Mouse (Mus musculus): Measurements from ENCODE around the gene Mxd4. TPM values are rescaled to one million over a fixed set of nuclear protein-coding genes. Genes with fewer than 3 reads are reported as not detected.
A peak's percentile ranks its signal among the peaks of the same experiment; 100 is the strongest.

The Mxd4 gene
- polyA plus RNA-seq, 1 experiment from 2014 or later, result 26.6 TPM

DNA sequence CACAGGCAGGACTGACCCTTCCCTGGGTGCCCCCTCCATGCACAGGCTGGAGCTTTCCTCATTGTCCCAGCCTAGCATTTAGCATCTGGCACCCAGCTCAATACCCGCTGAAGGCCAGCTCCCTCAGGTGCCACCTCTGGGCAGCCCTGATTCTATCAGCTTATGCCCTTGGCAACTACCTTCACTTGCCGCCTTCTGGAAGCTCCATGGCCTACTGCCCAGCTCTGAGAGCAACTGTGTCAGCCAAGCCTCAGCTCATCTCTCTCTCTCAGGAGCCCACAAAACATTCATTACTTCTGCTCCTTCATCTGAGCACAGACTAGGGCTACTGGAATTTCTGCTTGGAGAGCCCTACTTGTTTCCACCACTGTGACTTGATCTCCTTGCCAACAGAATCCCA, 38.0 kb upstream of the Mxd4 start:
- H3K4me3 ChIP-seq (ENCODE audit: low read length), result no peak overlapping the region
- no peaks in the 10 kb centered on the region for H3K9me3 ChIP-seq (replicated peaks; ENCODE audit: control insufficient read depth, low read length)
- H3K4me1 ChIP-seq (ENCODE audit: control insufficient read depth, insufficient read depth, low read length), result peaks cover 7% of the 10 kb centered on the region
- peaks cover 6% of the 10 kb centered on the region for H3K27me3 ChIP-seq (ENCODE audit: control insufficient read depth, insufficient read depth, low read length)
- no peak overlapping the region for H3K4me2 ChIP-seq (ENCODE audit: low read depth, low read length)
- no peaks in the 10 kb centered on the region for H3K36me3 ChIP-seq (ENCODE audit: control insufficient read depth, insufficient read depth)
- no peak overlapping the region for H3K9ac ChIP-seq (ENCODE audit: low read length)
- 78% methylated on average over 2 of the region's 2 CpGs for WGBS
- H3K27ac ChIP-seq (ENCODE audit: low read length), result no peak overlapping the region
- ATAC-seq (replicated peaks; ENCODE audit: extremely low read depth, insufficient read depth, low FRiP score), result no peak

DNA sequence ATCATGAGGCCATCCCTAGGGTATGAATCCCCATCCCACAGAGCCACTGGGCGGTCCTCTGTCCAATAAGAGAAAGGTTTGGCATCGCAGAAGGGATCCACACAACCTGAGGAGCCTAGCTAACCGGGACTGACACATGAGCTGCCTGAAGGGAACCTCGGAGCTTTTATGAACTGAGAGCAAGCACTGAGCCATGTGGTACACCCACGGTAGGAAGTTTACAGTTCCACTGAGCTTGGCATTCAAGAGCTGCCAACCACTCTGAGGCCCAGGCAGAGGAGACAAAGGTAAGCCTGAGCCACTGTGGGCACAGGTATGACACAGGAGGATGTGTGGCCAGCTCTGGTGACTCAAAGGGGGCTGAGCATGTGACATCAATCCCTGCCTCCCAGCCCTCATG, 37.0 kb upstream of the Mxd4 start:
- Histone ChIP-seq H3K36me3 (ENCODE audit: control insufficient read depth, insufficient read depth) (no peaks in the 10 kb centered on the region), H3K27me3 (ENCODE audit: control insufficient read depth, insufficient read depth, low read length) (peaks cover 6% of the 10 kb centered on the region), H3K4me3 (ENCODE audit: low read length) (no peak overlapping the region), H3K27ac (ENCODE audit: low read length) (no peak overlapping the region), H3K4me1 (ENCODE audit: control insufficient read depth, insufficient read depth, low read length) (no peaks in the 10 kb centered on the region), H3K9ac (ENCODE audit: low read length) (no peak overlapping the region), H3K9me3 (replicated peaks; ENCODE audit: control insufficient read depth, low read length) (no peaks in the 10 kb centered on the region), H3K4me2 (ENCODE audit: low read depth, low read length) (no peak overlapping the region)
- 83% methylated on average over 5 of the region's 5 CpGs for WGBS
- ATAC-seq (replicated peaks; ENCODE audit: extremely low read depth, insufficient read depth, low FRiP score), result no peak

DNA sequence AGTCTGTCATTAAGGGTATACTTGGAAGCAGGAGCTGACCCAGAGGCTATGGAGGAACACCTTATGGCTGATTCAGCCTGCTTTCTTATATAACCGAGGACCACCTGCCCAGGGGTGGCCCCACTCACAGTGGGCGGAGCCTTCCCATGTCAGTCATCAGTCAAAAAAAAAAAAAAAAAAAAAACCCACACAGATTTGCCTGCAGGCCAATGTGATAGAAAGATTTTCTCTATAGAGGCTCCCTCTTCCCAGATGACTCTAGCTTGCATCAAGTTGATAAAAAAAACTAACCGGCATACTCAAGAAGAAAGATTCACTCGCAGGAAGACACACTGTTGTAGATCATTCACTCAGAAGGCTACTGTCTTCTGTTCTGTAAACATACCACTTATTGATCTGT, 32.5 kb upstream of the Mxd4 start:
- Histone ChIP-seq H3K9me3 (replicated peaks; ENCODE audit: control insufficient read depth, low read length) (no peaks in the 10 kb centered on the region), H3K4me3 (ENCODE audit: low read length) (no peak overlapping the region), H3K4me2 (ENCODE audit: low read depth, low read length) (no peak overlapping the region), H3K9ac (ENCODE audit: low read length) (no peak overlapping the region), H3K27me3 (ENCODE audit: control insufficient read depth, insufficient read depth, low read length) (peaks cover 4% of the 10 kb centered on the region), H3K27ac (ENCODE audit: low read length) (no peak overlapping the region), H3K4me1 (ENCODE audit: control insufficient read depth, insufficient read depth, low read length) (peaks cover 20% of the 10 kb centered on the region), H3K36me3 (ENCODE audit: control insufficient read depth, insufficient read depth) (no peaks in the 10 kb centered on the region)
- ATAC-seq (replicated peaks; ENCODE audit: extremely low read depth, insufficient read depth, low FRiP score), result no peak
- WGBS, result 82% methylated on average over 4 of the region's 4 CpGs

DNA sequence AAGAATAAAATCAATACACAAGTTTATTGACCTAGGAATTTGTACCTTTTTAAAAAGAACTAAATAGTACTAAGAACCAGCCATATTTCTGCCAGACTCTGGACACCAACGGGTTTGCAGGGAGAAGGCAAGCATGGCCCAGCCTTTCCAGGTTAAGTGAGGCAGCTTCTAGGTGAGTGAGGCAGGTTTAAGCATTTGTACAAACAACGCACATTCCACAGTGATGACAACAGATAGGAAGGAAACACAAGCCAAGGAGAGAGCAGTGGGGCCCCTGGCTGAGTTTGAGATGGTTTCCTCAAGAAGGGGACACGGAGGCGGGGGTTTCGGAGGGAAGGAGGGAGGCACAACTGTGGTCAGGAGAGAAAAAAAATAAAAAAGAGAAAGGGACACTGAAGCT, 31.2 kb upstream of the Mxd4 start:
- no peak overlapping the region for H3K4me3 ChIP-seq (ENCODE audit: low read length)
- WGBS, result 58% methylated on average over 5 of the region's 5 CpGs
- H3K9ac ChIP-seq (ENCODE audit: low read length), result no peak overlapping the region
- no peaks in the 10 kb centered on the region for H3K9me3 ChIP-seq (replicated peaks; ENCODE audit: control insufficient read depth, low read length)
- H3K27ac ChIP-seq (ENCODE audit: low read length), result no peak overlapping the region
- H3K4me1 ChIP-seq (ENCODE audit: control insufficient read depth, insufficient read depth, low read length), result peaks cover 24% of the 10 kb centered on the region
- no peaks in the 10 kb centered on the region for H3K36me3 ChIP-seq (ENCODE audit: control insufficient read depth, insufficient read depth)
- H3K27me3 ChIP-seq (ENCODE audit: control insufficient read depth, insufficient read depth, low read length), result peaks cover 4% of the 10 kb centered on the region
- ATAC-seq (replicated peaks; ENCODE audit: extremely low read depth, insufficient read depth, low FRiP score), result no peak
- H3K4me2 ChIP-seq (ENCODE audit: low read depth, low read length), result no peak overlapping the region

DNA sequence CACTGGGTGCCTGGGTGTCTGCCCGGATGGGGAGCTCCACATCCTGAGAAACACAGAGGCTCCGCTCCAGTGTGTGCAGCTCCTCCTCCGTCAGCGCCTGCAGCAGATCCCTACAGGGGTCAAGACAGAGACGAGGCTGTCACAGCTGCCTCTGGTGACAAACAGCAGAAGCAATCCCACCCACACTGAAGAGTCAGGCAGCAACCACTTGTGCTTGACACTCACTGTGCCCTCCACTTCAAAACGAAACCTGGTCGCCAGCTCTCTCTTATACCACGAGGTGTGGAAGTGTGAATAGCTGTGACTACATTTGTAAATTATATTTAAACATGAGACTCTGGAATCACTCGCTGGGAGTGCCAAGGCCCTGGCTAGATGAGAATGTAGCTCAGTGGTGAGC, 30.2 kb upstream of the Mxd4 start:
- H3K4me1 ChIP-seq (ENCODE audit: control insufficient read depth, insufficient read depth, low read length), result peaks cover 28% of the 10 kb centered on the region
- ATAC-seq (replicated peaks; ENCODE audit: extremely low read depth, insufficient read depth, low FRiP score), result peak; percentile 94
- H3K9ac ChIP-seq (ENCODE audit: low read length), result peak overlapping the region; percentile 35; the same call in 1 of the 2 replicates
- H3K4me2 ChIP-seq (ENCODE audit: low read depth, low read length), result peak overlapping the region; percentile 36
- H3K27me3 ChIP-seq (ENCODE audit: control insufficient read depth, insufficient read depth, low read length), result peaks cover 2% of the 10 kb centered on the region
- H3K9me3 ChIP-seq (replicated peaks; ENCODE audit: control insufficient read depth, low read length), result no peaks in the 10 kb centered on the region
- H3K4me3 ChIP-seq (ENCODE audit: low read length), result no peak overlapping the region
- peak overlapping the region; percentile 50; the same call in 1 of the 2 replicates for H3K27ac ChIP-seq (ENCODE audit: low read length)
- 25% methylated on average over 9 of the region's 9 CpGs for WGBS
- H3K36me3 ChIP-seq (ENCODE audit: control insufficient read depth, insufficient read depth), result no peaks in the 10 kb centered on the region

DNA sequence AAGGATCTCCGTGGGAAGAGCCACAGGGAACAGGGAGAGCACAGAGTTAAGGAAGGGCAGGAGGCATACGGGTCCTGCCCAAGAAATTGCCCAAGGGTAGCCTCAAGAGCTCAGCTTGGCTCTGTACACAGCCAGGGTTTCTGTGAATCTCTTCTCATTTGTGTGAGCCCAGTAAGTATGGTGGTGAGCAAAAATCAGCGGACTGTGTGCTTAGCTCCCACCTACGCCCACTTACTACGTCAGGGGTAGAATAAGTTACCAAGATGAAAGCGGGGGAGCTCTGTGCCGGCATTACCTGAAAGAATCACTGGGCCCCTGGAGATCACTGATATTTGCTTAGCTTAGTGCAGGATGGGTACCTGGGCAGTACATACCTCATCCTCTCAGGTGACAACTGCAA, 28.5 kb upstream of the Mxd4 start:
- peaks cover 5% of the 10 kb centered on the region for H3K27me3 ChIP-seq (ENCODE audit: control insufficient read depth, insufficient read depth, low read length)
- H3K4me1 ChIP-seq (ENCODE audit: control insufficient read depth, insufficient read depth, low read length), result peaks cover 28% of the 10 kb centered on the region
- no peak for ATAC-seq (replicated peaks; ENCODE audit: extremely low read depth, insufficient read depth, low FRiP score)
- H3K4me3 ChIP-seq (ENCODE audit: low read length), result no peak overlapping the region
- no peak overlapping the region for H3K9ac ChIP-seq (ENCODE audit: low read length)
- no peak overlapping the region for H3K27ac ChIP-seq (ENCODE audit: low read length)
- no peaks in the 10 kb centered on the region for H3K9me3 ChIP-seq (replicated peaks; ENCODE audit: control insufficient read depth, low read length)
- no peak overlapping the region for H3K4me2 ChIP-seq (ENCODE audit: low read depth, low read length)
- H3K36me3 ChIP-seq (ENCODE audit: control insufficient read depth, insufficient read depth), result no peaks in the 10 kb centered on the region
- 87% methylated on average over 7 of the region's 7 CpGs for WGBS

DNA sequence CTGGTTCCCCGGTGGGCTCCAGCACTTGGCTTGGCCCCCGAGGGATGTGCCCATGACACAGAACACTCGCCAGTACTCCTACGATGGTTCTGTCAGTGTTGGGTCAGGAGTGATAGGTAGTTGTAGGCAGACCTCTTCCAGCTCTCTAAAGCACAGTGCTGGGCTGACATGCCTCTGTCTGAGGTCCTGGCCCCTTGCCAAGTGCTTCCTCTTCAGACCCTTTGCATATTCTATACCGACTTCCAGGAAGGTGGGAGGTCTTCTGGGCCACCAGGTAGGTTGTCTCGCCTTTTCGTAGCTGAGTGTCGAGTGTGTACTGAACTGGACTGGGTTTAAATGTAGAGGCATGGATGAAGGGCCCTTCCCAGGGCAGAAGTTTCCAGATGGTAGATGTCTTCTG, 26.1 kb upstream of the Mxd4 start:
- H3K27ac ChIP-seq (ENCODE audit: low read length), result no peak overlapping the region
- 32% methylated on average over 8 of the region's 8 CpGs for WGBS
- no peak overlapping the region for H3K4me2 ChIP-seq (ENCODE audit: low read depth, low read length)
- no peak overlapping the region for H3K9ac ChIP-seq (ENCODE audit: low read length)
- H3K36me3 ChIP-seq (ENCODE audit: control insufficient read depth, insufficient read depth), result no peaks in the 10 kb centered on the region
- no peak for ATAC-seq (replicated peaks; ENCODE audit: extremely low read depth, insufficient read depth, low FRiP score)
- H3K9me3 ChIP-seq (replicated peaks; ENCODE audit: control insufficient read depth, low read length), result no peaks in the 10 kb centered on the region
- no peak overlapping the region for H3K4me3 ChIP-seq (ENCODE audit: low read length)
- H3K4me1 ChIP-seq (ENCODE audit: control insufficient read depth, insufficient read depth, low read length), result peaks cover 23% of the 10 kb centered on the region
- peaks cover 5% of the 10 kb centered on the region; the same call in 1 of the 2 replicates for H3K27me3 ChIP-seq (ENCODE audit: control insufficient read depth, insufficient read depth, low read length)

DNA sequence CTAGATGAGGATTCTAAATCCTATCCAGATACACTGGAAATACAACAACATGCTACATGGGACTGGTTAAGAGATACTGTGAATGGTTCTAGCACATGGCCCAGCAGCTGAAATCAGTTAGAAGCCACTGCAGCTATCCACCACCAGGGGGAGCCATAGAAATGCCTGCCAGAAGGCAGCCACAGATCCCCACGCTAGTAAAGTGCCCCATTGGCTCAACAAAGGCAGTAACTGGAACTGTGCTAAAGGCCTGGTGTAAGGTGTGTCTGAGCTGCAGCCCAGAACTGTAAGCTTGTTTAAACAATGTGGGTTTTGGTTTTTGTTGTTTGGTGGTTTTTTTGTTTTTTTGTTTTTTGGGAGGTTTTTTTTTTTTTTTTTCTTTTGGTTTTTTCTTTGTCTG, 22.8 kb upstream of the Mxd4 start:
- Histone ChIP-seq H3K27me3 (ENCODE audit: control insufficient read depth, insufficient read depth, low read length) (0 out of 2 replicates have a peak, but pooled peaks cover 3% of the 10 kb centered on the region), H3K4me2 (ENCODE audit: low read depth, low read length) (no peak overlapping the region), H3K4me3 (ENCODE audit: low read length) (no peak overlapping the region), H3K4me1 (ENCODE audit: control insufficient read depth, insufficient read depth, low read length) (peaks cover 20% of the 10 kb centered on the region), H3K36me3 (ENCODE audit: control insufficient read depth, insufficient read depth) (no peaks in the 10 kb centered on the region), H3K9me3 (replicated peaks; ENCODE audit: control insufficient read depth, low read length) (no peaks in the 10 kb centered on the region), H3K9ac (ENCODE audit: low read length) (no peak overlapping the region), H3K27ac (ENCODE audit: low read length) (no peak overlapping the region)
- ATAC-seq (replicated peaks; ENCODE audit: extremely low read depth, insufficient read depth, low FRiP score), result no peak; the same call in 1 of the 2 replicates
- 4% methylated on average over 1 of the region's 1 CpGs for WGBS

DNA sequence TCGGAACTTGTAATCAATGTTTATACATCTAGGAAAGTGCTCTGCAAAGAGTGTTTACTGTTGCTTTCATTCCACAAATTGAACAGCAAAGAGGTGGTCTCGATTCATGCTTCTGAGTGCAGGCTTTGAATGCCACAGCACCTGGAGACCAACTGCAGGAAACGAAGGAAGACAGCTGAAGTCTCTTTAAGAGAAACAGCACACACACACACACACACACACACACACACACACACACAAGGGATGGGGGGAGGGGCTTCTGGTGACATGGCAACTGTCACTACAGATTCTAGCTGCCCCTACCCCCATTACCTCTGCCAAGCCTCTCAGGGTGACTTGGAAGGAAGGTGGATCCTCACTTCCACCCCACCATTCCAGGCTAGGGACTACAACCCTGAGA, 20.0 kb upstream of the Mxd4 start:
- 50% methylated on average over 3 of the region's 3 CpGs for WGBS
- Histone ChIP-seq H3K27me3 (ENCODE audit: control insufficient read depth, insufficient read depth, low read length) (0 out of 2 replicates have a peak, but pooled peaks cover 3% of the 10 kb centered on the region), H3K4me3 (ENCODE audit: low read length) (no peak overlapping the region), H3K4me1 (ENCODE audit: control insufficient read depth, insufficient read depth, low read length) (peaks cover 11% of the 10 kb centered on the region), H3K9ac (ENCODE audit: low read length) (no peak overlapping the region), H3K9me3 (replicated peaks; ENCODE audit: control insufficient read depth, low read length) (no peaks in the 10 kb centered on the region), H3K4me2 (ENCODE audit: low read depth, low read length) (no peak overlapping the region), H3K27ac (ENCODE audit: low read length) (peak overlapping the region; percentile 43), H3K36me3 (ENCODE audit: control insufficient read depth, insufficient read depth) (no peaks in the 10 kb centered on the region)
- ATAC-seq (replicated peaks; ENCODE audit: extremely low read depth, insufficient read depth, low FRiP score), result no peak
